Mouse (Mus musculus) kidney, postnatal 10 days (tissue): ENCODE measurements at regions not wholly inside any gene's neighbourhood (a gene's known extent, or its start where the extent isn't known, plus 50 kb on each side); places are given as distances from the start of the nearest gene placed in this dataset.
"Not testable (repeated sequence)": the region's sequence is repeated elsewhere in the genome, so short reads cannot be mapped to it uniquely, and the experiment has no call there.

Source experiments
- DNase-seq: peaks from one replicate; pipeline ENCODE4 v3.0.0; 2021; ENCODE audit warnings: mixed read lengths

- peak; percentile 32 for DNase-seq
Observed at GRCm38 (mm10) chr14:116586742-116587141, 338.4 kb upstream of the Gpc6 start.

- no peak for DNase-seq
Observed at GRCm38 (mm10) chr14:116589529-116589928, 335.6 kb upstream of the Gpc6 start.

- DNase-seq: no peak
Observed at GRCm38 (mm10) chr14:116590111-116590510, 335.0 kb upstream of the Gpc6 start.

- no peak for DNase-seq
Observed at GRCm38 (mm10) chr14:116608130-116608529, 317.0 kb upstream of the Gpc6 start.

GRCm38 (mm10) chr14:116611210-116611609, 313.9 kb upstream of the Gpc6 start:
- DNase-seq: no peak

GRCm38 (mm10) chr14:116632181-116632580, 292.9 kb upstream of the Gpc6 start:
- no peak for DNase-seq

GRCm38 (mm10) chr14:116642091-116642490, 283.0 kb upstream of the Gpc6 start:
- DNase-seq: no peak

- DNase-seq: no peak
Observed at GRCm38 (mm10) chr14:116651897-116652296, 273.2 kb upstream of the Gpc6 start.

GRCm38 (mm10) chr14:116683909-116684308, 241.2 kb upstream of the Gpc6 start:
- DNase-seq: no peak

GRCm38 (mm10) chr14:116697675-116698074, 227.4 kb upstream of the Gpc6 start:
- no peak for DNase-seq

GRCm38 (mm10) chr14:116698437-116698836, 226.7 kb upstream of the Gpc6 start:
- DNase-seq: no peak

GRCm38 (mm10) chr14:116734596-116734995, 190.5 kb upstream of the Gpc6 start:
- not testable (repeated sequence) for DNase-seq

- DNase-seq: no peak
Observed at GRCm38 (mm10) chr14:116754438-116755157, 170.5 kb upstream of the Gpc6 start.

GRCm38 (mm10) chr14:116761429-116761828, 163.7 kb upstream of the Gpc6 start:
- DNase-seq: no peak

- DNase-seq: no peak
Observed at GRCm38 (mm10) chr14:116771120-116771519, 154.0 kb upstream of the Gpc6 start.

- no peak for DNase-seq
Observed at GRCm38 (mm10) chr14:116771671-116772070, 153.4 kb upstream of the Gpc6 start.

- no peak for DNase-seq
Observed at GRCm38 (mm10) chr14:116779661-116780060, 145.5 kb upstream of the Gpc6 start.

GRCm38 (mm10) chr14:116783840-116784239, 141.3 kb upstream of the Gpc6 start:
- DNase-seq: no peak

- DNase-seq: no peak
Observed at GRCm38 (mm10) chr14:116806504-116806903, 118.6 kb upstream of the Gpc6 start.

GRCm38 (mm10) chr14:116808581-116808980, 116.5 kb upstream of the Gpc6 start:
- no peak for DNase-seq

- peak; percentile 9 for DNase-seq
Observed at GRCm38 (mm10) chr14:116810661-116811345, 114.3 kb upstream of the Gpc6 start.

GRCm38 (mm10) chr14:116837235-116837634, 87.9 kb upstream of the Gpc6 start:
- DNase-seq: no peak

GRCm38 (mm10) chr14:116869437-116869836, 55.7 kb upstream of the Gpc6 start:
- DNase-seq: no peak

- DNase-seq: no peak
Observed at GRCm38 (mm10) chr14:116869996-116870395, 55.1 kb upstream of the Gpc6 start.
